Mouse (Mus musculus) neural tube, embryonic 11.5 days (tissue): ENCODE data around the gene Crybb1. TPM values are rescaled to one million over a fixed set of nuclear protein-coding genes. Genes with fewer than 3 reads are reported as not detected.

Experiments
- ATAC-seq: fragments of 200-750 bp; cut with Nextera tagmentation; 2 replicates; pipeline ENCODE4 v1.8.0; 2017; ENCODE audit warnings: moderate number of reproducible peaks, mild to moderate bottlenecking, moderate TSS enrichment, moderate library complexity; ENCODE audit not compliant: insufficient read depth, low FRiP score, low TSS enrichment
- DNase-seq: peaks from one replicate; pipeline ENCODE4 v3.0.0-alpha.2; 2015; ENCODE audit warnings: low spot score
- H3K27ac ChIP-seq: fragments of 300-500 bp; sonication (generic); 2 replicates; pipeline ENCODE4 v1.5.1; 2014; ENCODE audit warnings: low read depth, mild to moderate bottlenecking, low read length
- H3K27me3 ChIP-seq: fragments of 300-500 bp; sonication (generic); 2 replicates; pipeline ENCODE4 v1.6.1; 2014; ENCODE audit warnings: mild to moderate bottlenecking, low read length, mixed read lengths; ENCODE audit not compliant: control insufficient read depth, insufficient read depth
- H3K36me3 ChIP-seq: fragments of 300-500 bp; sonication (generic); 2 replicates; pipeline ENCODE4 v1.6.1; 2014; ENCODE audit warnings: mild to moderate bottlenecking, low read length, moderate library complexity, mixed read lengths; ENCODE audit not compliant: control insufficient read depth, insufficient read depth
- H3K4me1 ChIP-seq: fragments of 300-500 bp; sonication (generic); 2 replicates; pipeline ENCODE4 v1.6.1; 2014; ENCODE audit warnings: low read length, mixed read lengths; ENCODE audit not compliant: control insufficient read depth, insufficient read depth
- H3K4me2 ChIP-seq: fragments of 300-500 bp; sonication (generic); 2 replicates; pipeline ENCODE4 v1.6.1; 2014; ENCODE audit warnings: low read depth, mild to moderate bottlenecking, moderate library complexity
- H3K4me3 ChIP-seq: fragments of 300-500 bp; sonication (generic); 2 replicates; pipeline ENCODE4 v1.5.1; 2014; ENCODE audit warnings: low read depth, low read length
- H3K9ac ChIP-seq: fragments of 300-500 bp; sonication (generic); 2 replicates; pipeline ENCODE4 v1.6.1; 2014; ENCODE audit warnings: mild to moderate bottlenecking, low read length
- H3K9me3 ChIP-seq: fragments of 300-500 bp; sonication (generic); 2 replicates; pipeline ENCODE4 v1.6.1; 2016; ENCODE audit warnings: low read length; ENCODE audit not compliant: control insufficient read depth
- WGBS: fragments of 180-500 bp; shearing (Covaris S2); extraction: QIAGEN DNeasy Blood & Tissue Kit; methylation state at CpG from one replicate; pipeline ENCODE4 v1.1.7; 2014; 5-methylcytosine and 5-hydroxymethylcytosine counted together
- polyA plus RNA-seq: library from polyadenylated mRNA; unstranded; fragments of >200 nt; fragmentation: Nextera tagmentation; extraction: Ambion mirVana; gene quantifications from 2 replicates; pipeline ENCODE4 v1.2.1, GENCODE M21; 2014

Crybb1 gene
- polyA plus RNA-seq, 1 experiment from 2014 or later, result 0.90 TPM

- no peak overlapping the region for H3K27ac ChIP-seq
- H3K9ac ChIP-seq, result no peak overlapping the region
- H3K9me3 ChIP-seq, result no peaks in the 10 kb centered on the region
- H3K27me3 ChIP-seq, result no peaks in the 10 kb centered on the region
- DNase-seq (no peak), ATAC-seq (no peak)
- no peak overlapping the region; the same call in 1 of the 2 replicates for H3K4me2 ChIP-seq
- WGBS, result 65% methylated on average over 9 of the region's 9 CpGs
- no peaks in the 10 kb centered on the region for H3K36me3 ChIP-seq
- H3K4me1 ChIP-seq, result no peaks in the 10 kb centered on the region
- H3K4me3 ChIP-seq, result no peak overlapping the region
Measured at GRCm38 (mm10) chr5:112266011-112266777, 10.6 kb downstream of the Crybb1 start.

DNA sequence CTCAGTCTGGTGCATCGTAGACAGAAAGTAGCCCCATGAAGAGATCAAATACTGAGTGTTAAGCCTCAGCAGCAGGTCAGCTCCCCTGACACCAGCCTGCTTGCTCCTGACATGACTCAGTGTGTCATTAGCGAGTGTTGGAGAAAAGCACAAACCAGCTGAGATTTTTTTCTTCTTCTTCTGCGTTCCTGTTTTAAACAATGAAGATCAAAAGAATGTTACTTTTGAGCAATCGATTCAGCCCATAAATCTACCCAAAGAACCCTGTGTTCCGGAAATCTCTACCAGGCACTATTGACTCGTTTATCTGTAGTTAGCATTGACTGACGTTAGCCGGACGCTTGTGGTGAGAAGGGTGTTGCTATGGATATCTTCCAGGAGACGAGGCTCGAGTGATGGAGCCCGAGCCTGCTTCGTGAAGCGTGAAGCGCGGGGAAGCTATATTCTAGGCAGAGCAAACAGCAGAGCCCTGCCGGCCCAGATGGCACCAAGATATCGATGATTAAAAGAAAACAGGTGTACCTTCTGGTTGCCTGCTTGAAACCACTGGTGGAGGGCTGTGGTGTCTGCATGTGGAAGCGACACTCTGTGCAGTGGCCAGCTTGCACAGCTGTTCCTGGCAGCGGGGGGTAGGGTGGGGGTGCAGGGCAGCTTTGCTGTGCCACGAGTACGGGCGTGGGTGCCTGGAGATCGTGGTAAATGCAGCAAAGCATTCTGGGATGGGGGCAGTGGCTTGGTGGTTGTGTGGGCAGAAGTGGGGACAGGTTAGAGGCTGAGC, 15.3 kb downstream of the Crybb1 start:
- DNase-seq, result peak; percentile 49
- H3K27me3 ChIP-seq, result no peaks in the 10 kb centered on the region
- 49% methylated on average over 24 of the region's 24 CpGs for WGBS

DNA sequence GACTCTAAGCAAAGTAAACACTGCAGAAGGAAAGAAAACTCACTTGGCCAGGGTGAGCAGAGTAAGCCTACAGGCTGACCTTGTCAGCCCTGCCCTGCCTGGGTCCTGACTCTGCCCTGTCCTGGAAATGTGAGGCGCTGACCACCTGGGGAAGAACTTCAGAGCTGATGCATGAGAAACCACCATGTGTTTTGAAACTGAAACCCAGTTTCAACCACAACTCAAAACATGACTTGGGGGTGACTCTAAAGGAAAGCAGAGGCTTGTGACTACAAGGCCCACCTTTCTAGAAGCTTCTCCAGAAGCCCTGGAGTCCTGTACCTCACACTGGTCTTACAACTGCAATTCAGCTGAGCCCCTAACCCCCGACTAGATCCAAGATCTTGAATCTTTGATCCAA, 17.3 kb downstream of the Crybb1 start:
- H3K27me3 ChIP-seq, result no peaks in the 10 kb centered on the region
- H3K4me1 ChIP-seq, result no peaks in the 10 kb centered on the region
- no peak for ATAC-seq
- 74% methylated on average over 2 of the region's 2 CpGs for WGBS
- no peak overlapping the region for H3K4me3 ChIP-seq
- no peaks in the 10 kb centered on the region for H3K9me3 ChIP-seq
- H3K4me2 ChIP-seq, result no peak overlapping the region
- no peak overlapping the region for H3K9ac ChIP-seq
- no peak for DNase-seq
- H3K36me3 ChIP-seq, result no peaks in the 10 kb centered on the region
- no peak overlapping the region for H3K27ac ChIP-seq

More for the DNA sequence above, 15.3 kb downstream of the Crybb1 start:
- ATAC-seq, result no peak
- H3K36me3 ChIP-seq, result no peaks in the 10 kb centered on the region
- H3K4me3 ChIP-seq, result no peak overlapping the region
- H3K9me3 ChIP-seq, result no peaks in the 10 kb centered on the region
- H3K9ac ChIP-seq, result no peak overlapping the region
- H3K4me1 ChIP-seq, result no peaks in the 10 kb centered on the region
- H3K27ac ChIP-seq, result no peak overlapping the region
- H3K4me2 ChIP-seq, result no peak overlapping the region

GRCm38 (mm10) chr5:112273746-112274463, 18.3 kb downstream of the Crybb1 start:
- no peaks in the 10 kb centered on the region for H3K36me3 ChIP-seq
- no peaks in the 10 kb centered on the region for H3K27me3 ChIP-seq
- H3K27ac ChIP-seq, result no peak overlapping the region
- no peak overlapping the region for H3K4me2 ChIP-seq
- no peak overlapping the region for H3K4me3 ChIP-seq
- 56% methylated on average over 2 of the region's 2 CpGs for WGBS
- DNase-seq (no peak), ATAC-seq (no peak)
- no peaks in the 10 kb centered on the region for H3K4me1 ChIP-seq
- H3K9me3 ChIP-seq, result no peaks in the 10 kb centered on the region
- no peak overlapping the region for H3K9ac ChIP-seq

GRCm38 (mm10) chr5:112275021-112275804, 19.6 kb downstream of the Crybb1 start:
- DNase-seq (no peak), ATAC-seq (no peak)
- WGBS, result 70% methylated on average over 4 of the region's 4 CpGs
- H3K27me3 ChIP-seq, result no peaks in the 10 kb centered on the region
- H3K9ac ChIP-seq, result no peak overlapping the region
- H3K27ac ChIP-seq, result no peak overlapping the region
- H3K9me3 ChIP-seq, result no peaks in the 10 kb centered on the region
- no peaks in the 10 kb centered on the region for H3K4me1 ChIP-seq
- H3K4me3 ChIP-seq, result no peak overlapping the region
- H3K4me2 ChIP-seq, result peak overlapping the region; percentile 70; the same call in 1 of the 2 replicates
- H3K36me3 ChIP-seq, result no peaks in the 10 kb centered on the region

DNA sequence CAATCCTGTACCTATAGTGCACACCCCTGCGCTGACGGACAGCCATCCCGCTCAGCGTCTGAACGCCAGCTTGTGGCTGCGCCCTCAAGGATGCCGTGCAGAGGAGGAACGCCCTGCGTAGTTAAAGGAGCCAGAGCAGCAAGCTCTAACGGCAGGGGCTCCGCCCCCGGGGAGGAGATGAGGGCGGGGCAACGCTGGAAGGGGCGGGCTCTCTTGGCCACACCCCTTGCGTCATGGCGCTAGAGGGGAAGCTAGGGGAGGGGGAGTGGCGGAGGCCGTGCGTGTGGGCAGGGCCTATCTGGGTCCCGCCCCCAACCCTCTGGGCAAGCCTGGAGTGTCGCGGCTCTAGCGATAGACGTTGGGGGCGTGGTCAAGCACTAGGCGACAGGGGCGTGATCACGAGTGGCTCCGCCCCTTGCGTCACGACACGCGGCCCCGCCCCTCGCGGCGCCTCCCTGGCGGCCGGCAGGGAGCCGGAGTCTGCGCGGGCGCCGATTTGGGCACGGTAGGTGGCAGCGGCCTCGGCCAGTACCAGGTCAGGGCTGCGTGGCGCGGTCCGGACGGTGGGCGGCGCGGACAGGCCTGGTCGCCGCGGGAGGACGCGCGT, 20.8 kb downstream of the Crybb1 start, which contains the start of gene Tpst2:
Gene Tpst2 (plus strand): TSS at position 425 of the 607 bp plus-strand sequence.
- no peak within 1 kb of the TSS for H3K27ac ChIP-seq
- DNase-seq (peak; percentile 100), ATAC-seq (peak; percentile 92)
- H3K36me3 ChIP-seq, result no peaks in the 10 kb centered on the region
- H3K4me2 ChIP-seq, result peak within 1 kb of the TSS; percentile 92
- H3K9ac ChIP-seq, result peak within 1 kb of the TSS; percentile 80
- peak within 1 kb of the TSS; percentile 73 for H3K4me3 ChIP-seq
- no peaks in the 10 kb centered on the region for H3K9me3 ChIP-seq
- no peaks in the 10 kb centered on the region for H3K4me1 ChIP-seq
- under 1% methylated on average over 62 of the region's 62 CpGs for WGBS
- no peaks in the 10 kb centered on the region for H3K27me3 ChIP-seq

GRCm38 (mm10) chr5:112276907-112277348, 21.3 kb downstream of the Crybb1 start:
- peak overlapping the region; percentile 80 for H3K9ac ChIP-seq
- H3K4me2 ChIP-seq, result peak overlapping the region; percentile 92
- no peak overlapping the region for H3K27ac ChIP-seq
- no peaks in the 10 kb centered on the region for H3K9me3 ChIP-seq
- H3K36me3 ChIP-seq, result no peaks in the 10 kb centered on the region
- WGBS, result under 1% methylated on average over 23 of the region's 24 CpGs
- ATAC-seq (peak; percentile 56; the same call in 1 of the 2 replicates), DNase-seq (no peak)
- no peaks in the 10 kb centered on the region for H3K27me3 ChIP-seq
- no peaks in the 10 kb centered on the region for H3K4me1 ChIP-seq
- H3K4me3 ChIP-seq, result peak overlapping the region; percentile 73
